ENCODE assay signal across 8 mouse cellular contexts in genomic region chr1:42697756-42698583, GRCm38 (mm10). TPM values are rescaled to one million over a fixed set of nuclear protein-coding genes. Genes with fewer than 3 reads are reported as not detected.
DNase-seq lines count a peak whose midpoint lies in the region; ATAC-seq and TF ChIP-seq lines count a peak whose summit lies in the region.

No protein-coding gene starts in this region.

- peaks cover 55% of the 10 kb centered on the region for H3K4me1 ChIP-seq in lung, embryonic 15.5 days
- peaks cover 7% of the 10 kb centered on the region for H3K4me1 ChIP-seq in hindbrain, embryonic 12.5 days
- H3K4me1 ChIP-seq in limb, embryonic 13.5 days = peaks cover 38% of the 10 kb centered on the region
- peaks cover 11% of the 10 kb centered on the region for H3K4me1 ChIP-seq in small intestine, adult 2 months (ENCODE audit: control insufficient read depth, insufficient read depth, insufficient read length, low read length)

- 1% methylated on average over 69 of the region's 80 CpGs for WGBS in lung, embryonic 15.5 days
- under 1% methylated on average over 66 of the region's 80 CpGs for WGBS in hindbrain, embryonic 12.5 days
- under 1% methylated on average over 71 of the region's 80 CpGs for WGBS in limb, embryonic 13.5 days
- WGBS in small intestine, adult 2 months = 2% methylated on average over 80 of the region's 80 CpGs

- H3K4me2 ChIP-seq in lung, embryonic 15.5 days = peak overlapping the region; percentile 86
- peak overlapping the region; percentile 97 for H3K4me2 ChIP-seq in hindbrain, embryonic 12.5 days (replicated peaks)
- peak overlapping the region; percentile 80 for H3K4me2 ChIP-seq in limb, embryonic 13.5 days (replicated peaks)

- no peaks in the 10 kb centered on the region for H3K9me3 ChIP-seq in lung, embryonic 15.5 days
- no peaks in the 10 kb centered on the region for H3K9me3 ChIP-seq in hindbrain, embryonic 12.5 days (replicated peaks)
- H3K9me3 ChIP-seq in limb, embryonic 13.5 days = no peaks in the 10 kb centered on the region

- TF ChIP-seq CTCF in small intestine, adult 2 months (IDR thresholded peaks at IDR 0.05; ENCODE audit: extremely low read depth, insufficient read length, insufficient replicate concordance, low read depth, low read length) = no peak

- TF ChIP-seq POLR2A in small intestine, adult 2 months (IDR thresholded peaks at IDR 0.05; ENCODE audit: low read depth, low read length) = no peak

- H3K27me3 ChIP-seq in lung, embryonic 15.5 days = peaks cover 91% of the 10 kb centered on the region
- no peaks in the 10 kb centered on the region for H3K27me3 ChIP-seq in hindbrain, embryonic 12.5 days
- peaks cover 82% of the 10 kb centered on the region for H3K27me3 ChIP-seq in limb, embryonic 13.5 days
- peaks cover 76% of the 10 kb centered on the region for H3K27me3 ChIP-seq in small intestine, adult 2 months (ENCODE audit: control insufficient read depth, insufficient read depth, low read length)

- H3K9ac ChIP-seq in lung, embryonic 15.5 days = no peak overlapping the region
- H3K9ac ChIP-seq in hindbrain, embryonic 12.5 days = peak overlapping the region; percentile 100
- H3K9ac ChIP-seq in limb, embryonic 13.5 days = peak overlapping the region; percentile 63

- H3K27ac ChIP-seq in lung, embryonic 15.5 days = no peak overlapping the region
- peak overlapping the region; percentile 100 for H3K27ac ChIP-seq in hindbrain, embryonic 12.5 days
- H3K27ac ChIP-seq in limb, embryonic 13.5 days = no peak overlapping the region
- no peak overlapping the region for H3K27ac ChIP-seq in small intestine, adult 2 months (ENCODE audit: insufficient read depth, low read depth, low read length)

- H3K4me3 ChIP-seq in lung, embryonic 15.5 days = peak overlapping the region; percentile 48
- H3K4me3 ChIP-seq in hindbrain, embryonic 12.5 days = peak overlapping the region; percentile 97
- H3K4me3 ChIP-seq in limb, embryonic 13.5 days = peak overlapping the region; percentile 54
- H3K4me3 ChIP-seq in small intestine, adult 2 months (ENCODE audit: low read depth, low read length) = peak overlapping the region; percentile 27

- no peak for ATAC-seq in lung, embryonic 15.5 days (ENCODE audit: borderline replicate concordance, extremely low read depth, low FRiP score, low TSS enrichment)
- ATAC-seq in hindbrain, embryonic 12.5 days (ENCODE audit: low FRiP score) = no peak
- ATAC-seq in limb, embryonic 13.5 days (ENCODE audit: low FRiP score, low read depth) = no peak

- H3K36me3 ChIP-seq in lung, embryonic 15.5 days = no peaks in the 10 kb centered on the region
- H3K36me3 ChIP-seq in hindbrain, embryonic 12.5 days = peaks cover 23% of the 10 kb centered on the region
- H3K36me3 ChIP-seq in limb, embryonic 13.5 days = no peaks in the 10 kb centered on the region
- H3K36me3 ChIP-seq in small intestine, adult 2 months (ENCODE audit: control insufficient read depth, insufficient read depth, low read length) = no peaks in the 10 kb centered on the region

- DNase-seq in lung, postnatal 4 days = no peak
- peak; percentile 66 for DNase-seq in embryo, embryonic 9.5 days (ENCODE audit: extremely low spot score)
- no peak for DNase-seq in adipocyte (ENCODE audit: low spot score)
- DNase-seq in adrenal gland, postnatal 14 days = no peak

RNA-seq across cellular contexts. Expression of gene Pou3f3, which starts 2.4 kb away (rescaled TPM):
- polyA plus RNA-seq in lung, embryonic 15.5 days (2015; fragmentation: Nextera tagmentation; extraction: Ambion mirVana) = 0.32 and 0.39 TPM in 2 replicates
- polyA plus RNA-seq in hindbrain, embryonic 12.5 days (2016; fragmentation: Nextera tagmentation; extraction: Ambion mirVana) = 28.8 and 29.2 TPM in 2 replicates
- 0.93 and 0.97 TPM in 2 replicates for polyA plus RNA-seq in limb, embryonic 13.5 days (2015; fragmentation: Nextera tagmentation; extraction: Ambion mirVana)
- 0.01 TPM in 1 of 2 replicates, not detected in the other for polyA plus RNA-seq in small intestine, adult 2 months (2012; rRNA removed)
- total RNA-seq in adrenal gland, postnatal 14 days (2021) = 0.04 and 0.08 TPM in 2 replicates

Comparison
In these comparisons a context has a peak if more than half of its experiments do, and no peak if none do; other contexts are left out.
1. H3K4me3 ChIP-seq: peak in every context shown above with its lines; median percentile 97 in hindbrain, embryonic 12.5 days; 54 in limb, embryonic 13.5 days; 48 in lung, embryonic 15.5 days; 27 in small intestine, adult 2 months.
2. RNA of gene Pou3f3, which starts 2.4 kb away (polyA plus RNA-seq): 28.8 to 29.2 TPM in hindbrain, embryonic 12.5 days; 0.93 to 0.97 TPM in limb, embryonic 13.5 days, 0.32 to 0.39 TPM in lung, embryonic 15.5 days and 0.01 TPM in small intestine, adult 2 months; every median in the first group is over 10 times any median in the second.
3. Peak in every context shown above with its lines, with median percentiles within 50 percentile points of each other: H3K4me2 ChIP-seq.